Comparison of ENCODE assay signal across 9 mouse cellular contexts in genomic region chr16:62562051-62562450, GRCm38 (mm10).
DNase-seq lines count a peak whose midpoint lies in the region; ATAC-seq and TF ChIP-seq lines count a peak whose summit lies in the region.
"Had no signal": no experiment of that assay in that cellular context is flagged by ENCODE, and none has a peak within 500 bp of the region (broad histone marks: within the 10 kb centered on the region; RNA-seq: fewer than 3 reads in every experiment).

No protein-coding gene starts in this region.

- no peaks in the 10 kb centered on the region for H3K27me3 ChIP-seq in forebrain, postnatal 0 days (ENCODE audit: insufficient read depth, low read length)
- H3K27me3 ChIP-seq in neural tube, embryonic 11.5 days (ENCODE audit: control insufficient read depth, insufficient read depth, low read length), result no peaks in the 10 kb centered on the region

- H3K36me3 ChIP-seq in forebrain, postnatal 0 days (ENCODE audit: insufficient read depth), result no peaks in the 10 kb centered on the region
- H3K36me3 ChIP-seq in neural tube, embryonic 11.5 days (ENCODE audit: control insufficient read depth, insufficient read depth, low read length), result no peaks in the 10 kb centered on the region

- no peak overlapping the region for H3K9ac ChIP-seq in forebrain, postnatal 0 days
- no peak overlapping the region for H3K9ac ChIP-seq in neural tube, embryonic 11.5 days (ENCODE audit: low read length)

- no peak overlapping the region for H3K4me3 ChIP-seq in forebrain, postnatal 0 days (ENCODE audit: low read depth, low read length)
- H3K4me3 ChIP-seq in neural tube, embryonic 11.5 days (ENCODE audit: low read depth, low read length), result no peak overlapping the region
- H3K4me3 ChIP-seq: myocyte had no signal

- 44% methylated on average over 4 of the region's 4 CpGs for WGBS in forebrain, postnatal 0 days
- 46% methylated on average over 4 of the region's 4 CpGs for whole genome bisulfite sequencing in neural tube, embryonic 11.5 days

- ATAC-seq in forebrain, postnatal 0 days, result peak; percentile 51; the same call in 1 of the 2 replicates
- ATAC-seq in neural tube, embryonic 11.5 days (ENCODE audit: insufficient read depth, low FRiP score, low TSS enrichment), result peak; percentile 65

- H3K27ac ChIP-seq in forebrain, postnatal 0 days (ENCODE audit: low read depth, low read length), result no peak overlapping the region
- no peak overlapping the region for H3K27ac ChIP-seq in neural tube, embryonic 11.5 days (ENCODE audit: low read depth, low read length)

- TF ChIP-seq CTCF in forebrain, postnatal 0 days (IDR thresholded peaks at IDR 0.05; ENCODE audit: low read depth), result peak; percentile 65

- H3K4me2 ChIP-seq in forebrain, postnatal 0 days (ENCODE audit: low read depth), result no peak overlapping the region
- H3K4me2 ChIP-seq in neural tube, embryonic 11.5 days (ENCODE audit: low read depth), result no peak overlapping the region

- DNase-seq in adrenal gland, adult 2 months, result peak; percentile 6
- DNase-seq in adrenal gland, postnatal 4 days (ENCODE audit: low spot score in 2 of 2), result no peak
- DNase-seq in ovary, postnatal 14 days (ENCODE audit: low spot score), result peak; percentile 9
- DNase-seq in ovary, postnatal 10 days (ENCODE audit: low spot score), result no peak
- peak; percentile 62 for DNase-seq in forebrain, postnatal 0 days
- DNase-seq in layer of hippocampus, adult 18-20 months (ENCODE audit: low spot score in 2 of 2), result peak; percentile 16 to 70
- peak; percentile 63 for DNase-seq in neural tube, embryonic 11.5 days (ENCODE audit: low spot score)
- no peak for DNase-seq in spleen, adult 12 weeks (ENCODE audit: low spot score)

- H3K9me3 ChIP-seq in forebrain, postnatal 0 days (ENCODE audit: low read length), result no peaks in the 10 kb centered on the region
- no peaks in the 10 kb centered on the region for H3K9me3 ChIP-seq in neural tube, embryonic 11.5 days (ENCODE audit: control insufficient read depth, low read length)

- H3K4me1 ChIP-seq in forebrain, postnatal 0 days (ENCODE audit: insufficient read depth), result no peaks in the 10 kb centered on the region
- H3K4me1 ChIP-seq in neural tube, embryonic 11.5 days (ENCODE audit: control insufficient read depth, insufficient read depth, low read length), result no peaks in the 10 kb centered on the region

Comparison
In these comparisons a context has a peak if more than half of its experiments do, and no peak if none do; other contexts are left out.
1. DNase-seq: peak in adrenal gland, adult 2 months (single experiment), ovary, postnatal 14 days (single experiment), forebrain, postnatal 0 days (single experiment), layer of hippocampus, adult 18-20 months (2 of 2) and neural tube, embryonic 11.5 days (single experiment); none in adrenal gland, postnatal 4 days (0 of 2), ovary, postnatal 10 days (single experiment) and spleen, adult 12 weeks (single experiment).